Mouse (Mus musculus): ENCODE measurements at regions not wholly inside any gene's neighbourhood (a gene's known extent, or its start where the extent isn't known, plus 50 kb on each side); places are given as distances from the start of the nearest gene placed in this dataset.

GRCm38 (mm10) chr9:43947490-43948150 lies 95.6 kb upstream of the Thy1 start:
- Histone ChIP-seq H3K27me3 (ENCODE audit: control insufficient read depth in 1 of 2, insufficient read depth in 2 of 2, low read length in 2 of 2) (no peaks in the 10 kb centered on the region), H3K9ac (ENCODE audit: control insufficient read depth, low read depth, low read length, poor library complexity, severe bottlenecking) (no peak overlapping the region), H3K79me2 (ENCODE audit: control insufficient read depth, insufficient read depth, low read length, poor library complexity) (no peaks in the 10 kb centered on the region), H3K27ac (ENCODE audit: control insufficient read depth, low read depth, low read length) (no peak overlapping the region), H3K9me3 (replicated peaks; ENCODE audit: insufficient read depth, low read length) (no peaks in the 10 kb centered on the region), H3K36me3 (ENCODE audit: control insufficient read depth in 1 of 2, insufficient read depth in 2 of 2, low read length in 2 of 2) (no peaks in the 10 kb centered on the region), H3K4me1 (ENCODE audit: control insufficient read depth in 1 of 2, insufficient read depth in 2 of 2, low read length in 2 of 2) (no peaks in the 10 kb centered on the region), H3K4me3 (ENCODE audit: control insufficient read depth in 1 of 2, insufficient read depth in 1 of 2, low read depth in 2 of 2, low read length in 2 of 2) (no peak overlapping the region)
- DNase-seq (ENCODE audit: low read depth, low spot score), result no peak
- TF ChIP-seq POLR2A (IDR thresholded peaks at IDR 0.05; ENCODE audit: control insufficient read depth in 1 of 2, insufficient read depth in 1 of 2, low read depth in 1 of 2, low read length in 2 of 2, poor library complexity in 1 of 2), result no peak
- no peak for TF ChIP-seq CHD2 (IDR thresholded peaks at IDR 0.05; ENCODE audit: low read length)
- TF ChIP-seq ELF1 (IDR thresholded peaks at IDR 0.05; ENCODE audit: low read depth, low read length), result no peak
- TF ChIP-seq E2F4 (IDR thresholded peaks at IDR 0.05; ENCODE audit: borderline replicate concordance, low read depth, low read length), result no peak
- TF ChIP-seq KAT2A (conservative IDR thresholded peaks at IDR 0.05; ENCODE audit: low read depth, low read length), result no peak
- TF ChIP-seq HCFC1 (IDR thresholded peaks at IDR 0.05; ENCODE audit: low read depth, low read length), result no peak
- TF ChIP-seq RAD21 (IDR thresholded peaks at IDR 0.05; ENCODE audit: low read depth, low read length), result no peak
- TF ChIP-seq TCF12 (IDR thresholded peaks at IDR 0.05; ENCODE audit: low read depth, low read length), result no peak
- TF ChIP-seq UBTF (IDR thresholded peaks at IDR 0.05; ENCODE audit: borderline replicate concordance, insufficient read depth, low read depth, low read length), result no peak
- no peak for TF ChIP-seq ZNF384 (IDR thresholded peaks at IDR 0.05; ENCODE audit: low read depth, low read length)
- no peak for TF ChIP-seq CHD1 (IDR thresholded peaks at IDR 0.05; ENCODE audit: low read depth, low read length)
- no peak for TF ChIP-seq NRF1 (IDR thresholded peaks at IDR 0.05; ENCODE audit: insufficient read depth, low read depth, low read length, poor library complexity, severe bottlenecking)
- no peak for TF ChIP-seq GABPA (IDR thresholded peaks at IDR 0.05; ENCODE audit: low read depth, low read length)
- no peak for TF ChIP-seq EP300 (IDR thresholded peaks at IDR 0.05; ENCODE audit: low read depth in 1 of 2, low read length in 2 of 2)
- no peak for TF ChIP-seq ETS1 (IDR thresholded peaks at IDR 0.05; ENCODE audit: low read depth, low read length)
- no peak for TF ChIP-seq SIN3A (IDR thresholded peaks at IDR 0.05; ENCODE audit: low read length)
- TF ChIP-seq MXI1 (IDR thresholded peaks at IDR 0.05; ENCODE audit: low read depth, low read length), result no peak
- TF ChIP-seq JUND (IDR thresholded peaks at IDR 0.05; ENCODE audit: low read depth, low read length), result no peak

- Histone ChIP-seq H3K9ac (ENCODE audit: control insufficient read depth, low read depth, low read length, poor library complexity, severe bottlenecking) (no peak overlapping the region), H3K4me1 (ENCODE audit: control insufficient read depth in 1 of 2, insufficient read depth in 2 of 2, low read length in 2 of 2) (no peaks in the 10 kb centered on the region), H3K4me3 (ENCODE audit: control insufficient read depth in 1 of 2, insufficient read depth in 1 of 2, low read depth in 2 of 2, low read length in 2 of 2) (no peak overlapping the region), H3K27me3 (ENCODE audit: control insufficient read depth in 1 of 2, insufficient read depth in 2 of 2, low read length in 2 of 2) (no peaks in the 10 kb centered on the region), H3K36me3 (ENCODE audit: control insufficient read depth in 1 of 2, insufficient read depth in 2 of 2, low read length in 2 of 2) (no peaks in the 10 kb centered on the region), H3K79me2 (ENCODE audit: control insufficient read depth, insufficient read depth, low read length, poor library complexity) (no peaks in the 10 kb centered on the region), H3K27ac (ENCODE audit: control insufficient read depth, low read depth, low read length) (no peak overlapping the region), H3K9me3 (replicated peaks; ENCODE audit: insufficient read depth, low read length) (no peaks in the 10 kb centered on the region)
- TF ChIP-seq MAZ (IDR thresholded peaks at IDR 0.05; ENCODE audit: low read depth, low read length) (no peak), NELFE (IDR thresholded peaks at IDR 0.05; ENCODE audit: low read depth, low read length) (no peak), ZKSCAN1 (IDR thresholded peaks at IDR 0.05; ENCODE audit: low read depth, low read length) (no peak), UBTF (IDR thresholded peaks at IDR 0.05; ENCODE audit: borderline replicate concordance, insufficient read depth, low read depth, low read length) (no peak)
- DNase-seq (ENCODE audit: low read depth, low spot score), result no peak
Measured at GRCm38 (mm10) chr9:43953128-43953527, 90.1 kb upstream of the Thy1 start.
